Mouse (Mus musculus) lung, postnatal 10 days (tissue): ENCODE measurements around the gene Slc6a18.
A peak's percentile ranks its signal among the peaks of the same experiment; 100 is the strongest.
"Not testable (repeated sequence)": the region's sequence is repeated elsewhere in the genome, so short reads cannot be mapped to it uniquely, and the experiment has no call there.

Experiments used
- DNase-seq: peaks from one replicate; pipeline ENCODE4 v3.0.0; 2021

The Slc6a18 gene

GRCm38 (mm10) chr13:73677853-73678252 lies at the start of gene Slc6a18:
Slc6a18 (minus strand) TSS chr13:73678023.
- DNase-seq = no peak

GRCm38 (mm10) chr13:73725315-73725714 lies 47.5 kb upstream of the Slc6a18 start:
- DNase-seq = no peak

GRCm38 (mm10) chr13:73723081-73723668 lies 45.4 kb upstream of the Slc6a18 start:
- DNase-seq = peak; percentile 67

- no peak for DNase-seq
These were observed 42.4 kb upstream of the Slc6a18 start for GRCm38 (mm10) chr13:73720241-73720640.

- peak; percentile 87 for DNase-seq
These were observed 40.4 kb upstream of the Slc6a18 start for GRCm38 (mm10) chr13:73718225-73718624.

GRCm38 (mm10) chr13:73714020-73714419 lies 36.2 kb upstream of the Slc6a18 start:
- DNase-seq = no peak

- no peak for DNase-seq
These were observed 35.4 kb upstream of the Slc6a18 start for GRCm38 (mm10) chr13:73713204-73713603.

- DNase-seq = no peak
These were observed 34.4 kb upstream of the Slc6a18 start for GRCm38 (mm10) chr13:73712228-73712627.

- DNase-seq = no peak
These were observed 34.0 kb upstream of the Slc6a18 start for GRCm38 (mm10) chr13:73711803-73712202.

- no peak for DNase-seq
These were observed 33.4 kb upstream of the Slc6a18 start for GRCm38 (mm10) chr13:73711221-73711620.

GRCm38 (mm10) chr13:73709491-73709890 lies 31.7 kb upstream of the Slc6a18 start:
- DNase-seq = peak; percentile 25

GRCm38 (mm10) chr13:73704694-73705325 lies 27.0 kb upstream of the Slc6a18 start, which contains the start of gene Slc6a19:
Slc6a19 (minus strand) TSS chr13:73704865.
- DNase-seq = no peak

- DNase-seq = not testable (repeated sequence)
These were observed 25.7 kb upstream of the Slc6a18 start for GRCm38 (mm10) chr13:73703486-73703885.

- DNase-seq = peak; percentile 36
These were observed 25.0 kb upstream of the Slc6a18 start for GRCm38 (mm10) chr13:73702776-73703175.

GRCm38 (mm10) chr13:73701161-73701883 lies 23.5 kb upstream of the Slc6a18 start:
- DNase-seq = no peak

GRCm38 (mm10) chr13:73700554-73700953 lies 22.7 kb upstream of the Slc6a18 start:
- no peak for DNase-seq

- no peak for DNase-seq
These were observed 21.9 kb upstream of the Slc6a18 start for GRCm38 (mm10) chr13:73699714-73700113.

- no peak for DNase-seq
These were observed 18.7 kb upstream of the Slc6a18 start for GRCm38 (mm10) chr13:73696529-73696928.

- DNase-seq = no peak
These were observed 17.1 kb upstream of the Slc6a18 start for GRCm38 (mm10) chr13:73694972-73695371.

- DNase-seq = no peak
These were observed 15.5 kb upstream of the Slc6a18 start for GRCm38 (mm10) chr13:73693333-73693732.

- DNase-seq = peak; percentile 76
These were observed 14.5 kb upstream of the Slc6a18 start for GRCm38 (mm10) chr13:73692249-73692868.

- DNase-seq = no peak
These were observed 11.1 kb upstream of the Slc6a18 start for GRCm38 (mm10) chr13:73688934-73689333.

- DNase-seq = no peak
These were observed 9.8 kb upstream of the Slc6a18 start for GRCm38 (mm10) chr13:73687601-73688000.

GRCm38 (mm10) chr13:73685502-73685901 lies 7.7 kb upstream of the Slc6a18 start:
- DNase-seq = no peak
